Mouse (Mus musculus) hindbrain, embryonic 13.5 days (tissue): ENCODE data around the gene Sprr2j-ps. TPM values are rescaled to one million over a fixed set of nuclear protein-coding genes. Genes with fewer than 3 reads are reported as not detected.

Experiments used
- polyA plus RNA-seq: library from polyadenylated mRNA; unstranded; fragments of >200 nt; fragmentation: Nextera tagmentation; extraction: Ambion mirVana; gene quantifications from 2 replicates; pipeline ENCODE4 v1.2.1, GENCODE M21; 2015

The Sprr2j-ps gene
- polyA plus RNA-seq, 1 experiment from 2014 or later: not detected

Other genes starting within 250 kb of the Sprr2j-ps start
- not detected in 2 replicates for gene Sprr2a1, start 202.3 kb upstream of the Sprr2j-ps start, polyA plus RNA-seq
- gene Sprr2a2, start 202.2 kb upstream of the Sprr2j-ps start, polyA plus RNA-seq: not detected in 2 replicates
- not detected in 2 replicates for gene Sprr2a3, start 132.7 kb upstream of the Sprr2j-ps start, polyA plus RNA-seq
- gene Sprr2b, start 101.5 kb upstream of the Sprr2j-ps start, polyA plus RNA-seq: 0.35 TPM in 1 of 2 replicates, not detected in the other
- not detected in 2 replicates for gene Sprr2d, start 78.9 kb upstream of the Sprr2j-ps start, polyA plus RNA-seq
- not detected in 2 replicates for gene Sprr2e, start 65.9 kb upstream of the Sprr2j-ps start, polyA plus RNA-seq
- not detected in 2 replicates for gene Sprr2f, start 52.9 kb upstream of the Sprr2j-ps start, polyA plus RNA-seq
- not detected in 2 replicates for gene Sprr2h, start 32.4 kb upstream of the Sprr2j-ps start, polyA plus RNA-seq
- not detected in 2 replicates for gene Sprr2i, start 10.1 kb upstream of the Sprr2j-ps start, polyA plus RNA-seq
- 9.0 and 11.1 TPM in 2 replicates for gene Gm9774, start 11.3 kb downstream of the Sprr2j-ps start, polyA plus RNA-seq
- gene Sprr2k, start 14.5 kb downstream of the Sprr2j-ps start, polyA plus RNA-seq: not detected in 2 replicates
- gene Sprr1b, start 20.7 kb downstream of the Sprr2j-ps start, polyA plus RNA-seq: not detected in 2 replicates
- gene Sprr3, start 40.6 kb downstream of the Sprr2j-ps start, polyA plus RNA-seq: not detected in 2 replicates
- gene Sprr1a, start 67.8 kb downstream of the Sprr2j-ps start, polyA plus RNA-seq: not detected in 2 replicates
- gene Sprr4, start 82.4 kb downstream of the Sprr2j-ps start, polyA plus RNA-seq: not detected in 2 replicates
- not detected in 2 replicates for gene 2310046K23Rik, start 116.4 kb downstream of the Sprr2j-ps start, polyA plus RNA-seq
- gene Ivl, start 155.7 kb downstream of the Sprr2j-ps start, polyA plus RNA-seq: not detected in 2 replicates
- gene Smcp, start 170.9 kb downstream of the Sprr2j-ps start, polyA plus RNA-seq: not detected in 2 replicates
- not detected in 2 replicates for gene 2210017I01Rik, start 189.4 kb downstream of the Sprr2j-ps start, polyA plus RNA-seq
- gene Lce6a, start 203.6 kb downstream of the Sprr2j-ps start, polyA plus RNA-seq: not detected in 2 replicates
- gene Lce1a1, start 230.2 kb downstream of the Sprr2j-ps start, polyA plus RNA-seq: not detected in 2 replicates
- not detected in 2 replicates for gene Lce1b, start 238.8 kb downstream of the Sprr2j-ps start, polyA plus RNA-seq